Mouse (Mus musculus) liver, embryonic 11.5 days (tissue): ENCODE results near the gene Slamf6. TPM values are rescaled to one million over a fixed set of nuclear protein-coding genes. Genes with fewer than 3 reads are reported as not detected.
"Not testable (repeated sequence)": the region's sequence is repeated elsewhere in the genome, so short reads cannot be mapped to it uniquely, and the experiment has no call there.

Source experiments
- ATAC-seq: fragments of 200-750 bp; cut with Nextera tagmentation; replicated peaks from 2 replicates; pipeline ENCODE4 v1.8.0; 2017; ENCODE audit warnings: moderate number of reproducible peaks, mild to moderate bottlenecking, moderate TSS enrichment, moderate library complexity; ENCODE audit not compliant: low FRiP score
- DNase-seq: peaks from one replicate; pipeline ENCODE4 v3.0.0-alpha.2; 2017; ENCODE audit warnings: low spot score
- H3K27ac ChIP-seq: fragments of 300-500 bp; sonication (generic); 2 replicates; pipeline ENCODE4 v1.5.1; 2014; ENCODE audit warnings: mild to moderate bottlenecking, low read depth, low read length, control low read depth
- H3K27me3 ChIP-seq: fragments of 300-500 bp; sonication (generic); replicated peaks from 2 replicates; pipeline ENCODE4 v1.6.1; 2014; ENCODE audit warnings: low read length, mixed read lengths; ENCODE audit not compliant: control insufficient read depth, insufficient read depth
- H3K36me3 ChIP-seq: fragments of 300-500 bp; sonication (generic); 2 replicates; pipeline ENCODE4 v1.6.1; 2014; ENCODE audit warnings: mild to moderate bottlenecking, low read length, moderate library complexity, mixed read lengths; ENCODE audit not compliant: control insufficient read depth, insufficient read depth
- H3K4me1 ChIP-seq: fragments of 300-500 bp; sonication (generic); replicated peaks from 2 replicates; pipeline ENCODE4 v1.6.1; 2014; ENCODE audit warnings: low read length, mixed read lengths; ENCODE audit not compliant: control insufficient read depth, insufficient read depth
- H3K4me2 ChIP-seq: fragments of 300-500 bp; sonication (generic); 2 replicates; pipeline ENCODE4 v1.6.1; 2014; ENCODE audit warnings: mild to moderate bottlenecking, control low read depth, moderate library complexity
- H3K4me3 ChIP-seq: fragments of 300-500 bp; sonication (generic); 2 replicates; pipeline ENCODE4 v1.5.1; 2014; ENCODE audit warnings: low read depth, low read length, control low read depth
- H3K9ac ChIP-seq: fragments of 300-500 bp; sonication (generic); 2 replicates; pipeline ENCODE4 v1.6.1; 2014; ENCODE audit warnings: low read depth, low read length, control low read depth
- H3K9me3 ChIP-seq: fragments of 300-500 bp; sonication (generic); 2 replicates; pipeline ENCODE4 v1.6.1; 2016; ENCODE audit warnings: low read length, inconsistent platforms, mixed read lengths; ENCODE audit not compliant: control insufficient read depth
- WGBS: fragments of 180-500 bp; shearing (Covaris S2); extraction: QIAGEN DNeasy Blood & Tissue Kit; methylation state at CpG from one replicate; pipeline ENCODE4 v1.1.7; 2014; 5-methylcytosine and 5-hydroxymethylcytosine counted together
- polyA plus RNA-seq: library from polyadenylated mRNA; unstranded; fragments of >200 nt; fragmentation: Nextera tagmentation; extraction: Ambion mirVana; gene quantifications from 2 replicates; pipeline ENCODE4 v1.2.1, GENCODE M21; 2014

The Slamf6 gene
- polyA plus RNA-seq, 1 experiment from 2014 or later: not detected

DNA sequence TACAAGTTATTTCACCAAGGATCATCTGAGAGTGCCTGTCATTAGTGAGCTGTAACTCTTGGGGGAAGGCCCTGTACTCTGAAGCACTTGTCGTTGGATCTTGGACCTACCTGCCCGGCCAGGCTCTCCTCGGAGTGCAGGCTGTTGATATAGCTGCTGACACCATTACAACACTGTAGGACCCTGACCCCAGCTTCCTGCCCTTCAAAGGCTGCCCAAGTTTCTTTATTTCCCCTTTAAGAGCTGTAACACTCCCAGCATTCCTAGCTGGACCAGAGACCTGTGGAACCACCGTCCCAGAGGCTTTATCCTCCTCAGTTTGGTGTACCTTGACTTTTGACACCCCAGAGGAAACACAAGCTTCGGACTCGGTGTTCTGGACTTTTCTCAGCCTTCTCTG, 51.9 kb downstream of the Slamf6 start:
- Histone ChIP-seq H3K9ac (no peak overlapping the region), H3K4me3 (no peak overlapping the region), H3K4me1 (no peaks in the 10 kb centered on the region), H3K36me3 (no peaks in the 10 kb centered on the region), H3K4me2 (no peak overlapping the region), H3K9me3 (no peaks in the 10 kb centered on the region), H3K27ac (no peak overlapping the region), H3K27me3 (no peaks in the 10 kb centered on the region)
- 83% methylated on average over 6 of the region's 6 CpGs for WGBS
- DNase-seq (no peak), ATAC-seq (no peak)

DNA sequence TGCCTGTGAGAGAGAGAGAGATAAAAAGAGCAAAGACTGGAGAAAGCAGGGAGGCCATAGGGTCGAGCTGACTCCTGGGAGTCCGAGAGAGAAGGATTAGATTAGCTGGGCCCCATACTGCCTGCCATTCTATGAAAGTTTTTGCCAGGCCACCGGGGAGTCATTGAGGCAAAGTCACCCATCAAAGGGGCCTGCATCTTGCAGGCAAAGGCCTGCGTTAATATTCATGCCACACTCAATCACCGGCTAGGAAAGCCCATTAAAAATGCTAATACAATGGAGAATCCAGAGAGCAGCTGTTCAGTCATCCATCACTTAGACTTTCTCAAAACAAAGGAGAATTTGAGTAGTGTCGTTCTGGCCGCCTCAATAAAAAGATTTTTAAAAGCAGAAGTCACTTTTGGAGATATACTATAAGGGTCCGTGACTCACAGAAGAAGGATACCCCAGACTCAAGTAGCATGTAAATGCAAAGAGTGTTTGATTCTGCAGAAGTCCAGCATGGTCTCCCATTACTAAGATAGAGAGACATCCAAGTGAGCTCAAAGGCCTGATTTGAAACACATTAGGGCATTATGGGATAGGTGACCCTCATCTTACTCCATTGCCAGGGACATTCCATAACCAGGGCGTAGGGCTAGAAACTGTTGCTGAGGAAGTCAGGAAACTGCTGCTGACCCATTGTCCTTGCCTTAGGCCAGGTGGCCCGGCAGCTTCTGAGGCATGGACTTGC, 53.7 kb downstream of the Slamf6 start:
- Histone ChIP-seq H3K4me1 (no peaks in the 10 kb centered on the region), H3K4me3 (no peak overlapping the region), H3K36me3 (no peaks in the 10 kb centered on the region), H3K9ac (no peak overlapping the region), H3K27me3 (no peaks in the 10 kb centered on the region), H3K9me3 (no peaks in the 10 kb centered on the region), H3K4me2 (no peak overlapping the region), H3K27ac (no peak overlapping the region)
- DNase-seq (no peak), ATAC-seq (no peak)
- 69% methylated on average over 10 of the region's 10 CpGs for WGBS

DNA sequence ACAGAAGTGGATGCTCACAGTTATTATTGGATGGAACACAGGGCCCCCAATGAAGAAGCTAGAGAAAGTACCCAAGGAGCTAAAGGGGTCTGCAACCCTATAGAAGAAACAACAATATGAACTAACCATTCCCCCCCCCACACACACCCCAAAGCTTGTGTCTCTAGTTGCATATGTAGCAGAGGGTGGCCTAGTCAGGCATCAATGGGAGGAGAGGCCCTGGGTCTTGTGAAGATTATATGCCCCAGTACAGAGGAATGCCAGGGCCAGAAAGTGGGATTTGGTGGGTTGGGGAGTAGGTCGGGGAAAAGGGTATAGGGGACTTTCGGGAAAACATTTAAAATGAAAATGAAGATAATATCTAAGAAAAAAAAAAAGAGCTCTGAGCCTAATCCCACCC, 57.0 kb downstream of the Slamf6 start:
- 90% methylated on average over 2 of the region's 2 CpGs for WGBS
- ATAC-seq, H3K27ac ChIP-seq, H3K4me2 ChIP-seq, H3K9ac ChIP-seq, H3K4me3 ChIP-seq, H3K9me3 ChIP-seq, H3K36me3 ChIP-seq, DNase-seq, H3K27me3 ChIP-seq, H3K4me1 ChIP-seq: not testable (repeated sequence)

DNA sequence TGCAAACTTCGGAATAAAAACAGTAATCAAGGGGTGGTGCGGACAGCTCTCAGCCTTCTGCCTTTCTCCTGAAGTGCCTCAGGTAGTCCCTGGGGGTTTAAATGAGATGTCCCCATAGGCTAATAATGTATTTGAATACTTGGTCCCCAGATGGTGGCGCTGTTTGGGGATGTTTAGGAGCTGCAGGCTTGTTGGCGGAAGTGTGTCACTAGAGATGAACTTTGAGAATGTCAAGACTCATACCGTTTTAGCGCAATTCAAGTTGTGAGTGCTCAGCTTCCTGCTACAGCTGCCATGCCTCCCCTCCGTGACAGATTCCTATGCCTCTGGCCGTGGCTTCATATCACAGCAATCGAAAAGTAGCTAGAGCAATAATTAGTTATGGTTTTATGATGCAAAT, 58.1 kb downstream of the Slamf6 start:
- ATAC-seq (no peak), DNase-seq (no peak)
- no peak overlapping the region for H3K9ac ChIP-seq
- no peaks in the 10 kb centered on the region for H3K36me3 ChIP-seq
- 83% methylated on average over 9 of the region's 9 CpGs for WGBS
- no peaks in the 10 kb centered on the region for H3K4me1 ChIP-seq
- H3K9me3 ChIP-seq: no peaks in the 10 kb centered on the region
- no peak overlapping the region for H3K27ac ChIP-seq
- no peaks in the 10 kb centered on the region for H3K27me3 ChIP-seq
- no peak overlapping the region for H3K4me3 ChIP-seq
- no peak overlapping the region for H3K4me2 ChIP-seq

DNA sequence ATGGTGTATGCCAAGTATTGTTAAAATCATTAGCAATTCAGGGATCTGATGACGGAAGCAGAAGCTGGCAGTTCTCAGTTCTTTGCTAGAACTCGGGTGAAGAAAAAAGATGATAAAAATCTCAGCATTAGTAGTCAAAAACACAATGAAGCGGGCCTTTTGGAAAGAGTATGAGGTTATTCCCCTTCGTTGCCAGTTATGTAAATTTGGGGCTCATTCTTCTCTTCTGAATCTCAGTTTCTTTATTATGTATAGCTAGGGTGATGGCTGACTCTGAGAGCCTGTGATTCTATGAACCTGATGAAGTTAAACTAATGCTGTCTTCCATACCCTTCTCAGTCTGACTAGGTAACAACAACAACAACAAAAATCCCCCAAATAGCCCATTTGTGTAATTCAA, 58.5 kb downstream of the Slamf6 start:
- DNase-seq: no peak
- Histone ChIP-seq H3K9me3 (no peaks in the 10 kb centered on the region), H3K4me2 (no peak overlapping the region), H3K27ac (no peak overlapping the region), H3K9ac (no peak overlapping the region), H3K4me3 (no peak overlapping the region), H3K27me3 (no peaks in the 10 kb centered on the region), H3K36me3 (no peaks in the 10 kb centered on the region), H3K4me1 (no peaks in the 10 kb centered on the region)
- ATAC-seq: no peak
- WGBS: 78% methylated on average over 4 of the region's 4 CpGs

DNA sequence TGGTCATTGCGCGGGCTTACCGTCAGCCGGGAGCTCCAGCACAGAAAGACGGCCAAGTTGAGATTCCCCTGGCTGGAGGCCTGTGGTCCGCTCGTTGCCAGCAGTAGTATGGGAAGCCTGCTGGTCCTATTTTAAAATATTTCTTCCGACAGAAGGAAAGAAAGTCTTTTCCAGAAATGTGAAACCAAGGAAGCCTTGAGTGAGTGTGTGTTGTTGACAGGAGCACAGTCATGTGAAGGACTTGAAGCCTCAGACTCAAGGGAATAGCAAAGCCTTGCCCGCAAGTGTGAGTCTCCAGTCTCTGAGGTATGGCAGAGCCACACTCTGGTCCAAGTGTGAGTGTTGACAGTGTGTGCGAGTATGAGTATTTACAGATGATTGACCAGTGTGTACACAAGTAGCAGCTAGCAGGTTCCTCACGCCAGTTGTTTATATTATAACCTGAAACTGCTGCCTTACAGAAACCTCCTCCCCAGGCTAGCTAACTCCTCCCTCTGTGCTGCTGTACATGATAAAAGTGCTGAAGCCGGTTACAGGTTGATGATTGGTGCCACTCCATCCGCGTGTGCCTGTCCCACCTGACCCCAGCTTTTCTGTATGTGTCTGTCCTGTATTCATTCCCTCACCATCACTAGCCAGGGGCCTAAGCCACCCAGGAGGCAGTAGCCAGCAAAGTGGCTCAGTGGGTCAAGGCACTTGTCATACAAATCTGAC, 59.7 kb downstream of the Slamf6 start:
- 91% methylated on average over 14 of the region's 14 CpGs for WGBS
- DNase-seq: no peak
- no peaks in the 10 kb centered on the region for H3K36me3 ChIP-seq
- no peaks in the 10 kb centered on the region for H3K9me3 ChIP-seq
- H3K27ac ChIP-seq: no peak overlapping the region
- H3K4me1 ChIP-seq: no peaks in the 10 kb centered on the region
- no peak overlapping the region for H3K4me2 ChIP-seq
- no peaks in the 10 kb centered on the region for H3K27me3 ChIP-seq
- no peak overlapping the region for H3K9ac ChIP-seq
- H3K4me3 ChIP-seq: no peak overlapping the region
- no peak for ATAC-seq

DNA sequence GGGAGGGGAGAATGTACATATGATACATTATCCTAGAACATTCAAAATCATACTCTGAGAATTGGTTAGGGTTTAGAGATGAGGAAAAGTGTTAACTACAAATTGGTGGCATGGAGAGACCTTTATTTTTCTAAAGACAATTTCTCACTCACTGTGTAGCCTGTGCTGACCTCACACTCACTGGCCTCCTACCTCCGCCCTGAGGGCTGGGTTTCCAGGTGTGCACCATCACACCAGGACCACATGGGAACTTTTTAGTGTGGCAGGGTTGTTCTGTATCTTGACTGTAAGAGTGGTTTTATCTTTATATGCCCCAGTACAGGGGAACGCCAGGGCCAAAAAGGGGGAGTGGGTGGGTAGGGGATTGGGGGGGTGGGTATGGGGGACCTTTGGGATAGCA, 60.6 kb downstream of the Slamf6 start:
- Histone ChIP-seq H3K4me3 (no peak overlapping the region), H3K4me2 (no peak overlapping the region), H3K27ac (no peak overlapping the region), H3K9ac (no peak overlapping the region), H3K9me3 (no peaks in the 10 kb centered on the region), H3K4me1 (no peaks in the 10 kb centered on the region), H3K27me3 (no peaks in the 10 kb centered on the region), H3K36me3 (no peaks in the 10 kb centered on the region)
- 83% methylated on average over 2 of the region's 2 CpGs for WGBS
- ATAC-seq (no peak), DNase-seq (no peak)

DNA sequence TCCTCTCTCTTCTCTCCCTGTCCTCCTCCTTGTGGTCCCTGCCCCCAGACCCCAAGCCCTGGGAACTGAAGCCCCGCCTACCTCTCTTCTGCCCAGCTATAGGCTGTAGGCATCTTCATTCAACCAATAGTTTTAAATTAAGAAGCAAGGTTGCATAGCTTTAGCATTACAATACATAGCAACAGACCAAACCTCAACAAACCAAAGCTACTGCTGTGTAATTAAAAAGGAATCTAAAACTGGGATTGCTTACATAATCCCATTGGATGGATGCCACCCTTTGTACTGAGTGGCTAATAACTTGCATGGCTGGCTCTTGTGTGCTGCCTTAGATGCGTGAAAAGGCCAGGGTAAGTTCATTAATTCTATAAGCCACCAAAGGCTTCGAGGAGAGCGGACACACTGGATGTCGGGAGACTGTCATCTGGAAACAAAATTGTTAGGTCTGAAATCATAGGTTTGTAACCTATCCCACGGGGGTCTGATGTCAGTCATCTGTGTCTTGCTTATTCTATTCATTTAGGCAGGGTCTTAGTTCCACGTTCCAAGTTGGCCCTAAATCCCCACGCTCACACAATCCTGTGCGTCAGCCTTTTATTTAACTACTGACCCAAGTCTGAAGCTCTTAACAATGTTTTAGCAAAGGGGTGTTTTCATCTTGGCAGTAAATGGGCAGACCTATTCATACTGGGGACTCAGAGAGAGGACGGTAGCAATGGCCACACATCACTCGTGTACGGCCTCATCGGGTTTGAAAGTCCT, 62.8 kb downstream of the Slamf6 start:
- H3K27me3 ChIP-seq: no peaks in the 10 kb centered on the region
- 87% methylated on average over 13 of the region's 13 CpGs for WGBS
- ATAC-seq: no peak
- H3K9me3 ChIP-seq: no peaks in the 10 kb centered on the region
- DNase-seq: no peak
- H3K27ac ChIP-seq: no peak overlapping the region
- no peak overlapping the region for H3K4me3 ChIP-seq
- H3K4me2 ChIP-seq: no peak overlapping the region
- no peak overlapping the region for H3K9ac ChIP-seq
- H3K36me3 ChIP-seq: no peaks in the 10 kb centered on the region
- no peaks in the 10 kb centered on the region for H3K4me1 ChIP-seq
